Mouse (Mus musculus) liver, postnatal 0 days (tissue): Measurements from ENCODE around the gene Foxb1. TPM values are rescaled to one million over a fixed set of nuclear protein-coding genes. Genes with fewer than 3 reads are reported as not detected.

Experiments
- ATAC-seq: fragments of 200-750 bp; cut with Nextera tagmentation; 2 replicates; pipeline ENCODE4 v1.8.0; 2017; ENCODE audit warnings: mild to moderate bottlenecking, moderate library complexity
- DNase-seq: peaks from one replicate; pipeline ENCODE4 v3.0.0-alpha.2; 2016
- H3K27ac ChIP-seq: fragments of 300-500 bp; sonication (generic); 2 replicates; pipeline ENCODE4 v1.5.1; 2014; ENCODE audit warnings: antibody characterized with exemption, moderate library complexity, mild to moderate bottlenecking, low read depth
- H3K27me3 ChIP-seq: fragments of 300-500 bp; sonication (generic); 2 replicates; pipeline ENCODE4 v1.6.1; 2014; ENCODE audit warnings: low read length, control low read depth, mixed read lengths; ENCODE audit not compliant: insufficient read depth
- H3K36me3 ChIP-seq: fragments of 300-500 bp; sonication (generic); replicated peaks from 2 replicates; pipeline ENCODE4 v1.6.1; 2014; ENCODE audit warnings: mild to moderate bottlenecking, control low read depth, low read length, moderate library complexity, mixed read lengths; ENCODE audit not compliant: insufficient read depth
- H3K4me1 ChIP-seq: fragments of 300-500 bp; sonication (generic); 2 replicates; pipeline ENCODE4 v1.6.1; 2014; ENCODE audit warnings: antibody characterized with exemption, mild to moderate bottlenecking, control low read depth; ENCODE audit not compliant: insufficient read depth
- H3K4me2 ChIP-seq: fragments of 300-500 bp; sonication (generic); 2 replicates; pipeline ENCODE4 v1.6.1; 2014; ENCODE audit warnings: low read depth, mild to moderate bottlenecking, low read length, moderate library complexity, mixed read lengths
- H3K4me3 ChIP-seq: fragments of 300-500 bp; sonication (generic); 2 replicates; pipeline ENCODE4 v1.5.1; 2014; ENCODE audit warnings: low read depth, low read length
- H3K9ac ChIP-seq: fragments of 300-500 bp; sonication (generic); replicated peaks from 2 replicates; pipeline ENCODE4 v1.6.1; 2014; ENCODE audit warnings: mild to moderate bottlenecking, moderate library complexity
- H3K9me3 ChIP-seq: fragments of 300-500 bp; sonication (generic); 2 replicates; pipeline ENCODE4 v1.6.1; 2016; ENCODE audit warnings: mild to moderate bottlenecking, control low read depth, low read length, mixed read lengths
- CTCF ChIP-seq: sonication (generic); IDR thresholded peaks from 2 replicates; pipeline ENCODE4 v1.5.1; 2016; ENCODE audit warnings: antibody characterized with exemption, low read depth
- EP300 ChIP-seq: IDR thresholded peaks from 2 replicates; pipeline ENCODE4 v1.6.1; 2016; ENCODE audit warnings: antibody characterized with exemption, low read depth, mild to moderate bottlenecking
- WGBS: fragments of 180-500 bp; shearing (Covaris S2); extraction: QIAGEN DNeasy Blood & Tissue Kit; methylation state at CpG from one replicate; pipeline ENCODE4 v1.1.7; 2014; ENCODE audit not compliant: insufficient replicate concordance; 5-methylcytosine and 5-hydroxymethylcytosine counted together
- polyA plus RNA-seq: library from polyadenylated mRNA; unstranded; fragments of >200 nt; fragmentation: Nextera tagmentation; extraction: Ambion mirVana; gene quantifications from 2 replicates; pipeline ENCODE4 v1.2.1, GENCODE M21; 2015

Gene Foxb1
- polyA plus RNA-seq, 1 experiment from 2014 or later: not detected

DNA sequence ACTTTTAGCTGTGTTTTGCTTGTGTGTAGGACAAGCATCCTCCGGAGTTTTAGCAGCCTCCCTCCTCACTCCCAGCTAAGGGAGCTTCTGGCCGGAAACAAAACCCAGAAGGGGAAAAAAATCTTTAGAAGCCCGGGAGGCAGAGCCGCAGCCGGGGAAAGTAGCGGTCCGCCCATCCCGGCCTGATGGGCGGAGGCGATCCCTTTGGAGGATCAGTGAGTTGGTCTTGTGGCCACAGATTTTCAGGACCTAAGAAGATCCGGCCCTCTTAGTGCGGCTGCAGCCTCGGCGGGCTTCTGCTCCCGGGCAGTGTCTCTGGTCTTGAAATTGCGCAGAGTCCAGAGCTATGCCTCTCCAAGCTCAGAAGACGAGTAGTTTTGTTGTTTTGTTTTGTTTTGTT lies 2.2 kb downstream of the Foxb1 start:
- 2% methylated on average over 17 of the region's 17 CpGs for WGBS
- Histone ChIP-seq H3K4me1 (peaks cover 6% of the 10 kb centered on the region; the same call in 1 of the 2 replicates), H3K4me2 (peak overlapping the region; percentile 38; the same call in 1 of the 2 replicates), H3K4me3 (peak overlapping the region; percentile 9; the same call in 1 of the 2 replicates), H3K9me3 (no peaks in the 10 kb centered on the region), H3K9ac (no peak overlapping the region), H3K27ac (no peak overlapping the region), H3K27me3 (peaks cover 98% of the 10 kb centered on the region), H3K36me3 (no peaks in the 10 kb centered on the region)
- DNase-seq (no peak), ATAC-seq (no peak)
- no peak for TF ChIP-seq EP300
- no peak for TF ChIP-seq CTCF

DNA sequence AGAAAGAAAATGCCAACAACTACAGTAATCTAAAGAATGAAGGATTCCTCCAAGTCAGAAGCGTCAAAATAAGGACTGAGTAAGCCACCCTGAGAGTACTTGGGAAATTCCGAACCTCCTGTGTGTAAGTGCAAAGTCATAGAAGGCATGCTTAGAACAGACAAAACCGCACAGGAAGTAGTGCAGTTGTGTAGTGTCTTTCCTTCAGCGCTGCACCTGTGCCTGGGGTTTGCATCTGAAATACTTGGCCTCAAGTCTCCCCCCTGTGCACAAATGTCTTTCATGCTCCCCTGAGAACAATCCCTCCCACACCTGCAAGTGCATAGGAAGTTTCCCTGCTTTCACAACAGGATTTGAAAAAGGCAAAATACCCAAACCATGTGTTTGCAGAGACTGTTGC lies 3.5 kb downstream of the Foxb1 start:
- Histone ChIP-seq H3K36me3 (no peaks in the 10 kb centered on the region), H3K4me2 (no peak overlapping the region), H3K27ac (no peak overlapping the region), H3K9ac (no peak overlapping the region), H3K27me3 (peaks cover 90% of the 10 kb centered on the region), H3K4me3 (no peak overlapping the region), H3K4me1 (peaks cover 6% of the 10 kb centered on the region; the same call in 1 of the 2 replicates), H3K9me3 (no peaks in the 10 kb centered on the region)
- ATAC-seq (no peak), DNase-seq (no peak)
- TF ChIP-seq EP300 (no peak), CTCF (no peak)
- WGBS: 9% methylated on average over 4 of the region's 4 CpGs

DNA sequence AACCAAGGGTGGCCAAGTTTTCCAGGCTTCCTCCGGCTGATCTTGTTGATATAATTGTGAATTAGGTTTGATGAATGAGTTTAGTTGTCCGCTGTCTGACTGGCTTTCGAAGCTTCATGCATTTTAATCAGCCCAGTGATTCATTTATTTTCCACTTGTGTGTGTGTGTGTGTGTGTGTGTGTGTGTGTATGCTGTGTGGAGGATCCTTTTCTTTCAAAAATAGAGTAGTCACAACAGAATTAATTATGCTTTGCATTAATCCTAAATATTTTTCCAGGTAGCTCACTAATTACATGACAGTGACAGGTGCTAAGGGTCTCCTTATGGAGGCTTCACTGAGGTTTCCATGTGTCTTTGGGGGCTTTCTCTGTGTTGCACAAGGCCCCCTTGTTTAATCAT lies 4.3 kb downstream of the Foxb1 start:
- H3K4me3 ChIP-seq: no peak overlapping the region
- ATAC-seq (no peak), DNase-seq (no peak)
- H3K4me1 ChIP-seq: peaks cover 6% of the 10 kb centered on the region; the same call in 1 of the 2 replicates
- H3K4me2 ChIP-seq: no peak overlapping the region
- TF ChIP-seq EP300 (no peak), CTCF (no peak)
- no peaks in the 10 kb centered on the region for H3K36me3 ChIP-seq
- no peak overlapping the region for H3K27ac ChIP-seq
- H3K9me3 ChIP-seq: no peaks in the 10 kb centered on the region
- H3K27me3 ChIP-seq: peaks cover 82% of the 10 kb centered on the region
- no peak overlapping the region for H3K9ac ChIP-seq
- 29% methylated on average over 3 of the region's 3 CpGs for WGBS

DNA sequence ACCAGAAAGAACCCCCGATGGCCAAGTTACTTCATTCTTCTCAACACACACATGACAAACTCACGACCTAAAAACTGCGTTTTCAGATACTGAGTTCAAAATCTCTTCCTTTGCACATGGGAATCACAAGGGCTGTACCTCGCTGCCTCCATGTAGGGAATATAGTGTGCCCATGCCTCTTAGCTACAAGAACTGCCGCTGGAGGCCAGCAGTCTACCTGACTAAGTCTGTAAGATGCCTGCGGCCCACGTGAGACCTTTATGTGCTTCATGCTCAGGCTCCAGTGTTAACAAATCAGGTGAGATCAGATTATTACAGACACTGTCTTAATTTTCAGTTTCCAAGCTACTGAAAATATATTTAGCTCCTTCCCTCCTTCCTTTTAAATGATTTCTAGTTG lies 4.7 kb downstream of the Foxb1 start:
- Histone ChIP-seq H3K36me3 (no peaks in the 10 kb centered on the region), H3K27ac (no peak overlapping the region), H3K9ac (no peak overlapping the region), H3K27me3 (peaks cover 78% of the 10 kb centered on the region), H3K4me1 (peaks cover 6% of the 10 kb centered on the region; the same call in 1 of the 2 replicates), H3K4me3 (no peak overlapping the region), H3K9me3 (no peaks in the 10 kb centered on the region), H3K4me2 (no peak overlapping the region)
- 26% methylated on average over 7 of the region's 7 CpGs for WGBS
- TF ChIP-seq EP300 (no peak), CTCF (no peak)
- DNase-seq (no peak), ATAC-seq (no peak)

GRCm38 (mm10) chr9:69755157-69755556 lies 5.6 kb downstream of the Foxb1 start:
- Histone ChIP-seq H3K36me3 (no peaks in the 10 kb centered on the region), H3K4me1 (peaks cover 6% of the 10 kb centered on the region; the same call in 1 of the 2 replicates), H3K4me3 (no peak overlapping the region), H3K4me2 (no peak overlapping the region), H3K9me3 (no peaks in the 10 kb centered on the region), H3K27ac (no peak overlapping the region), H3K9ac (no peak overlapping the region), H3K27me3 (peaks cover 69% of the 10 kb centered on the region)
- TF ChIP-seq EP300: no peak
- TF ChIP-seq CTCF: no peak
- 9% methylated on average over 5 of the region's 5 CpGs for WGBS
- ATAC-seq (no peak), DNase-seq (no peak)

GRCm38 (mm10) chr9:69754712-69755111 lies 6.0 kb downstream of the Foxb1 start:
- WGBS: 14% methylated on average over 5 of the region's 5 CpGs
- no peak overlapping the region for H3K4me2 ChIP-seq
- no peak for ATAC-seq
- no peak overlapping the region for H3K9ac ChIP-seq
- no peaks in the 10 kb centered on the region for H3K36me3 ChIP-seq
- no peaks in the 10 kb centered on the region for H3K9me3 ChIP-seq
- DNase-seq: no peak
- no peak overlapping the region for H3K4me3 ChIP-seq
- peaks cover 65% of the 10 kb centered on the region for H3K27me3 ChIP-seq
- H3K27ac ChIP-seq: no peak overlapping the region
- H3K4me1 ChIP-seq: peaks cover 6% of the 10 kb centered on the region; the same call in 1 of the 2 replicates
- TF ChIP-seq EP300 (no peak), CTCF (no peak)

DNA sequence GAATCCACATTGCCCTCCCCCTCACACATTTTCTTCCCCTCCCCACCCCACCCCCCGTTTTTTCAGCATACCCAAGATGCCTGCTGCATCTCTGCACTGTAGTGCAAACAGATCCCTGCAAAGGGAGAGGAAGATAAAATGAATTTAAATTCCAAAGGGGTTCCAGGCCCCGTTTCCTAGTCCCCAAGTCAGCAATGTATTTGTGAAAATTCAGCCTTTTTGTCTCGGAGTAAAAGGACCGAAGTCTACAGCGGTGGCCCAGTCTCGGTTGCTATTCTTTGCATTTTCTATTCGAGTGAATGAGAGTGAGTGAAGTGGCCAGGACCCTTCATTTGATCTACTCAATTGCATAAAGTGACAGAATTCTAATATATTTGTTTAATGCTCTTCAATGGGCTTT lies 6.4 kb downstream of the Foxb1 start:
- DNase-seq (no peak), ATAC-seq (no peak)
- Histone ChIP-seq H3K27me3 (peaks cover 60% of the 10 kb centered on the region), H3K4me3 (no peak overlapping the region), H3K4me1 (peaks cover 5% of the 10 kb centered on the region; the same call in 1 of the 2 replicates), H3K9ac (no peak overlapping the region), H3K4me2 (no peak overlapping the region), H3K27ac (no peak overlapping the region), H3K36me3 (no peaks in the 10 kb centered on the region), H3K9me3 (no peaks in the 10 kb centered on the region)
- TF ChIP-seq CTCF (no peak), EP300 (no peak)
- 9% methylated on average over 7 of the region's 7 CpGs for WGBS
